Mouse (Mus musculus) forebrain, postnatal 0 days (tissue): Measurements from ENCODE around the gene Casc3. TPM values are rescaled to one million over a fixed set of nuclear protein-coding genes. Genes with fewer than 3 reads are reported as not detected.

Experiments used
- ATAC-seq: fragments of 200-750 bp; cut with Nextera tagmentation; 2 replicates; pipeline ENCODE4 v1.8.0; 2017; ENCODE audit warnings: mild to moderate bottlenecking, moderate library complexity
- DNase-seq: peaks from one replicate; pipeline ENCODE4 v3.0.0-alpha.2; 2015
- H3K27ac ChIP-seq: fragments of 300-500 bp; sonication (generic); 2 replicates; pipeline ENCODE4 v1.5.1; 2014; ENCODE audit warnings: low read depth, mild to moderate bottlenecking, antibody characterized with exemption, low read length, moderate library complexity, mixed read lengths
- H3K27me3 ChIP-seq: fragments of 300-500 bp; sonication (generic); 2 replicates; pipeline ENCODE4 v1.6.1; 2014; ENCODE audit warnings: mild to moderate bottlenecking, low read length, mixed read lengths; ENCODE audit not compliant: insufficient read depth
- H3K36me3 ChIP-seq: fragments of 300-500 bp; sonication (generic); 2 replicates; pipeline ENCODE4 v1.6.1; 2014; ENCODE audit warnings: mild to moderate bottlenecking, moderate library complexity; ENCODE audit not compliant: insufficient read depth
- H3K4me1 ChIP-seq: fragments of 300-500 bp; sonication (generic); 2 replicates; pipeline ENCODE4 v1.6.1; 2014; ENCODE audit warnings: antibody characterized with exemption; ENCODE audit not compliant: insufficient read depth
- H3K4me2 ChIP-seq: fragments of 300-500 bp; sonication (generic); 2 replicates; pipeline ENCODE4 v1.6.1; 2014; ENCODE audit warnings: low read depth, mild to moderate bottlenecking, moderate library complexity
- H3K4me3 ChIP-seq: fragments of 300-500 bp; sonication (generic); 2 replicates; pipeline ENCODE4 v1.5.1; 2014; ENCODE audit warnings: low read depth, low read length, mixed read lengths
- H3K9ac ChIP-seq: fragments of 300-500 bp; sonication (generic); 2 replicates; pipeline ENCODE4 v1.6.1; 2014; ENCODE audit warnings: mild to moderate bottlenecking
- H3K9me3 ChIP-seq: fragments of 300-500 bp; sonication (generic); 2 replicates; pipeline ENCODE4 v1.6.1; 2016; ENCODE audit warnings: low read length
- CTCF ChIP-seq: sonication (generic); IDR thresholded peaks from 2 replicates; pipeline ENCODE4 v1.5.1; 2016; ENCODE audit warnings: antibody characterized with exemption, control low read depth, low read depth
- WGBS: fragments of 180-500 bp; shearing (Covaris S2); extraction: QIAGEN DNeasy Blood & Tissue Kit; methylation state at CpG from one replicate; pipeline ENCODE4 v1.1.7; 2014; 5-methylcytosine and 5-hydroxymethylcytosine counted together
- polyA plus RNA-seq: library from polyadenylated mRNA; unstranded; fragments of >200 nt; fragmentation: Nextera tagmentation; extraction: Ambion mirVana; gene quantifications from 2 replicates; pipeline ENCODE4 v1.2.1, GENCODE M21; 2015
- total RNA-seq: library from RNA; depleted of rRNA; stranded (reverse); fragments of >200 nt; gene quantifications from 2 replicates; pipeline ENCODE4 v1.2.3, GENCODE M21; 2014

Casc3 gene
- total and polyA plus RNA-seq, 2 experiments from 2014 or later: 27.2 to 37.4 TPM

DNA sequence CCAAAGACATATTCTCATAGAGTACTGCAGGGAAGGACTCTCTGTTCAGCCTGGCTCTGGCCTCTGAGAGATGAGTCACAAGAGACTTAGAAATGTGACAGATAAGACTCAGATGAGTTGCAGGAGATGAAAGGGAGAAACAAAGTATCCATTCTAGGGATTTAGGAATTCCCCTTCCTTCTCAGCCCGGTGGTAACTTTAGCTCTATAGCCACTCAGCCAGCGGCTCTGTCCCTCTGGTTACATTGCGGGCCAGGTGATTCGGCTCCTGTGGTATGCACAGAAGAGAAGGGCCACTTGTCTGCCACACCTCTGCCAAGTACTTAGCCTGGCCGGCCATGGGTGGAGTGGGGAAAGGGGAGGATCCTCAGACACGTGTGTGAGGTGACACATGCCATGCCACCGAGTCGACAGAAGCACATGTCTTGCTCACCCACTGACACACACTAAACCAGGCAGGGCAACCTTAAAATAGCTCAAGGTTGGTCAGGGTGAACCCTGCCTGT is 32.0 kb upstream of the Casc3 start:
- Histone ChIP-seq H3K4me3 (peak overlapping the region; percentile 48; the same call in 1 of the 2 replicates), H3K4me1 (peaks cover 26% of the 10 kb centered on the region), H3K4me2 (peak overlapping the region; percentile 90), H3K9me3 (no peaks in the 10 kb centered on the region), H3K9ac (no peak overlapping the region), H3K27ac (no peak overlapping the region), H3K36me3 (peaks cover 34% of the 10 kb centered on the region), H3K27me3 (no peaks in the 10 kb centered on the region)
- DNase-seq: peak; percentile 28
- 78% methylated on average over 8 of the region's 8 CpGs for WGBS
- no peak for ATAC-seq
- TF ChIP-seq CTCF: no peak

DNA sequence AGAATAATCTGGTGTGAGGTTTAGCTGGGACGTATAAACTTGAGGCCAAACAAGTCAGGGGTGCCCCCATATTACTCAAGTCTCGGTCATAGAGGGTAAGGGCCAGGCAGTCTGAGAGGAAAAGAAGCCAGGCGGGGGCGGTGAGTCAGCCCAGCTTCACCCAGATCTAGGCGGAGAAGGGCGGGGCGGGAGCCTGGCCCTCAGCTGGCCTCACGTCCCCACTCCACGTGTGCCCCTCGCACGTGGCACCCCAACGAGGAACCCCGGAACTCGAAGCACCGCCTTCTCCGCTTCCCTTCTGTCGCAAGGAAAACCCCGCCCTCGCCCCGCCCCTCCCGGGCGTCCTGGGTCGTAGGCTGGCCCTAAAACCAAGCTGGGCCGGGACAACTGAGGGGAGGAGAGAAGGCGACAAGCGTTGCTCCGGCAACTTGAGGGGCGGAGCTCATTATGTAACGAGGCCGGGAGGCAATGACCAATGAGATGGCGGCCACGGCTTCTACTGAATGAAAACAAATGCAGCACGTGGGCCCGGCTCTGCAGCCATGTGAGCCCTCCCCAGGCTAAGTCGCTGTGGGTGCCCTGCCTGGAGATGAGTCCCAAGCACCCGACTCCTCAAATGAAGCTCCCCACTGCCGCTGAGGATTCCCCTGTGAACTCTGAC is 30.9 kb upstream of the Casc3 start:
- DNase-seq (peak; percentile 91), ATAC-seq (peak; percentile 73)
- H3K9ac ChIP-seq: peak overlapping the region; percentile 56
- no peak for TF ChIP-seq CTCF
- peak overlapping the region; percentile 87; the same call in 1 of the 2 replicates for H3K27ac ChIP-seq
- peak overlapping the region; percentile 48 for H3K4me3 ChIP-seq
- no peaks in the 10 kb centered on the region for H3K27me3 ChIP-seq
- WGBS: 2% methylated on average over 37 of the region's 37 CpGs
- H3K4me1 ChIP-seq: peaks cover 26% of the 10 kb centered on the region
- peaks cover 26% of the 10 kb centered on the region for H3K36me3 ChIP-seq
- H3K4me2 ChIP-seq: peak overlapping the region; percentile 90
- H3K9me3 ChIP-seq: no peaks in the 10 kb centered on the region

DNA sequence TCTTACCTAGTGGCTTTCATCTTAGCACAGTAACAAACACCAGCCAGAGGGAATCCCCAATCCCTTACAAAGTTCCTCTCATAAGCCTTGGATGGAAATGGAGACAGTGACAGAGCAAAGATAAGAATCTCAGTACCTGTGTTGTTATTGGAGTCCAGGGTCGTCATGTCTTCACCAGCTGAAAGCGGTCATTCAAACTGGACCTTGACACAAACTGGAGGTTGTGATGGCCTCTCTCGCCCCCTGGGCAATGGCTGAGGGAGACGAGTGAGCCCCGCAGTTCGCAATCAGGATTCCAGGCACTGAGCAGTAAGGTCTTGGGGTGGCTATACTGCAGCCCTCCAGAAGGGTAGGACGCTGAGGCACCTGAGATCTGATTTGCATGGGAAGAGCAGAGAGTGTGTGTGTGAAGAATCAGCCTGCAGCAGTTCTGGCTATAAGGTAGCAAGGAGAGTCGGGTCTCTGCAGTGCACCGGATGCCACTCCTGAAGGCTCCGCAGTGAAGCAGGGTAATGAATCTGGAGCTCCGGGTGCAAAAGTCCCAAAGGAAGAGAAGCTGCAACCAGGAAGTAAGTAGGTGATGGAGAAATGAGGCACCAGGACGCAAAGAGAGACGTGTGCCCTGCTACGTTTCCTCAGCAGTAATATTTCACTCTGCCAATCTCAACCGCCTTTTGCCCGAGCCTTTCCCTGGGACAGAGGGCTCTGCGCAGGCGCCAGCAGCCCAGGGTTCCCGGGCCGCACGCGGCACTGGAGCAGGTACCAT is 29.9 kb upstream of the Casc3 start, which contains the start of gene Nr1d1:
Gene Nr1d1, minus strand, starts transcription at position 752 of the 766 bp plus-strand sequence.
- ATAC-seq (peak; percentile 30), DNase-seq (peak; percentile 16)
- Histone ChIP-seq H3K36me3 (peaks cover 16% of the 10 kb centered on the region; the same call in 1 of the 2 replicates), H3K27ac (peak within 1 kb of the TSS; percentile 87), H3K9me3 (no peaks in the 10 kb centered on the region), H3K27me3 (no peaks in the 10 kb centered on the region), H3K4me1 (peaks cover 26% of the 10 kb centered on the region), H3K9ac (peak within 1 kb of the TSS; percentile 56), H3K4me3 (peak within 1 kb of the TSS; percentile 48), H3K4me2 (peak within 1 kb of the TSS; percentile 90)
- no peak for TF ChIP-seq CTCF
- 2% methylated on average over 22 of the region's 22 CpGs for WGBS

DNA sequence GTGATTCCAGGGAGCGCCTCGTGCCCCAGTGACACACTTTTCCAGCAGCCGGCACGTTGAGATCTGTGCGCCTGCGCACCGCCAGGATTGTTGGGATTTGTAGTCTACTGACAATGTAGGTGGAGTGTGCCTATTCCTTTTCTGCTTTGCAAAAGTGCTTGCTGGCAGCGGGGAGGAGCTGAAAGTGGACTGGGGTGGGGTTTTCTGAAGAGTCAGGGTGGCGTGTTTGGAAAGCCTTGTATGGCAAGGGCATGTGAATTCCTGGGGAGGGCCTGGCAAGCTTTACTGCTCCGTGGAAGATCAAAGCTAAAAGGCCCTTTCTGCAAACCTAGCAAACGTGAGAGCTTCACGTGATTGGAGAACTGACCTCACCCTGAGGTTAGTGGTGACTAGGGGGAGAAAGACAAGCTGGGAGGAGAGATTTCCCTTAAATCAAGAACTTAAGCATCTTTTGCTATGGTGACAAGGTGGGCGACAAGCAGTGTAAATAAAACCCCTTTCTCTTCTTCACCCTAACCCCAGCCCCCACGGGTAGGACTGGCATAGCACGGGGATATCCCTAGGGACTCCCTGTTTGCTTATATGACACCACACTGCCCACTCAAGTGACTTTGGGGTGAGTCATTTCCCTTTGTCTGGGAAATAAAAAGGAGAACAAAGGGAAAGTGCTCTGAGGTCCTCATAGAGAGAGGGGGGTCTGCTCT is 29.2 kb upstream of the Casc3 start:
- H3K9ac ChIP-seq: 0 out of 2 replicates have a peak overlapping the region, but pooled peaks have one; percentile 56
- H3K4me1 ChIP-seq: peaks cover 26% of the 10 kb centered on the region
- H3K9me3 ChIP-seq: no peaks in the 10 kb centered on the region
- peak overlapping the region; percentile 90 for H3K4me2 ChIP-seq
- peak; percentile 93 for ATAC-seq
- WGBS: 6% methylated on average over 15 of the region's 15 CpGs
- H3K27ac ChIP-seq: peak overlapping the region; percentile 87
- no peak for TF ChIP-seq CTCF
- H3K27me3 ChIP-seq: no peaks in the 10 kb centered on the region
- DNase-seq: peak; percentile 98
- H3K4me3 ChIP-seq: peak overlapping the region; percentile 48
- peaks cover 9% of the 10 kb centered on the region; the same call in 1 of the 2 replicates for H3K36me3 ChIP-seq

DNA sequence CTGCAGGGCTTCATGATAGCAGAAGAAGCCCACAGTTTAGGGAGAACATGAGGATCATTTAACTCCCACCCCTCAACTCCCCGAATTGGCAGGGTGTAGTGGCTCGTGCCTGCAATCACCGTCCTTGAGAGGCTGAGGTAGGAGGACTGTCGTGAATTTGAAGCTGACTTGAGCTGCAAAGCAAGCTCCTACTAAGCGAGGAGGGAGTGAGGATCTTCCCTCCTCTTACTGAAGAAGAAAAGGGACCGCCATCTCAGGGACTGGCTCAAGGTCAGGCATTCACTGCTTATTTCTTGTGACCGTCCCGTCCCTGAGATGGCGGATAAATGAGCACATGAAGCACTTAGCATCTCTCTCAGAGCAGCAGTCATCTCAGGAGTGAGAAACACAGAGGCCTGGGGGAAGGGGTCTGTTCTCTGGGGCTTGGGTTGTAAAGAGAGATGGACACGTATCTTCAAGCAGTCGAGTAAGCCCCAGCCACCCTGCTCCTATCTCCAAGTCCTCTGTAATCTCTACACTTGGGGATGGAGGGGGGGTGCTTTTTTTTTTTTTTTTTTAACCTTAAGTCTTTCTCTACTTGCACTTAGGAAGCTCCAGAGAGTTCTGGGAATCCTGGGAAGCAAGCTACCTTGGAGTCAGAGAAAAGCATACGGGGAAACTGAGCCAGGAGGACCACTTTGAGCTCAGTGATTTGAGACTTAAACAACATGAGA is 28.5 kb upstream of the Casc3 start:
- Histone ChIP-seq H3K4me2 (peak overlapping the region; percentile 90), H3K36me3 (peaks cover 2% of the 10 kb centered on the region; the same call in 1 of the 2 replicates), H3K27ac (peak overlapping the region; percentile 73; the same call in 1 of the 2 replicates), H3K27me3 (no peaks in the 10 kb centered on the region), H3K4me1 (peaks cover 26% of the 10 kb centered on the region), H3K9me3 (no peaks in the 10 kb centered on the region), H3K9ac (no peak overlapping the region), H3K4me3 (no peak overlapping the region)
- no peak for DNase-seq
- 51% methylated on average over 12 of the region's 12 CpGs for WGBS
- ATAC-seq: no peak
- TF ChIP-seq CTCF: no peak
